Mouse (Mus musculus): Measurements from ENCODE around the gene Cnot3. TPM values are rescaled to one million over a fixed set of nuclear protein-coding genes. Genes with fewer than 3 reads are reported as not detected.

Gene Cnot3
- 10 to 100 TPM; 81.0 to 91.7 TPM for total RNA-seq (2023)

DNA sequence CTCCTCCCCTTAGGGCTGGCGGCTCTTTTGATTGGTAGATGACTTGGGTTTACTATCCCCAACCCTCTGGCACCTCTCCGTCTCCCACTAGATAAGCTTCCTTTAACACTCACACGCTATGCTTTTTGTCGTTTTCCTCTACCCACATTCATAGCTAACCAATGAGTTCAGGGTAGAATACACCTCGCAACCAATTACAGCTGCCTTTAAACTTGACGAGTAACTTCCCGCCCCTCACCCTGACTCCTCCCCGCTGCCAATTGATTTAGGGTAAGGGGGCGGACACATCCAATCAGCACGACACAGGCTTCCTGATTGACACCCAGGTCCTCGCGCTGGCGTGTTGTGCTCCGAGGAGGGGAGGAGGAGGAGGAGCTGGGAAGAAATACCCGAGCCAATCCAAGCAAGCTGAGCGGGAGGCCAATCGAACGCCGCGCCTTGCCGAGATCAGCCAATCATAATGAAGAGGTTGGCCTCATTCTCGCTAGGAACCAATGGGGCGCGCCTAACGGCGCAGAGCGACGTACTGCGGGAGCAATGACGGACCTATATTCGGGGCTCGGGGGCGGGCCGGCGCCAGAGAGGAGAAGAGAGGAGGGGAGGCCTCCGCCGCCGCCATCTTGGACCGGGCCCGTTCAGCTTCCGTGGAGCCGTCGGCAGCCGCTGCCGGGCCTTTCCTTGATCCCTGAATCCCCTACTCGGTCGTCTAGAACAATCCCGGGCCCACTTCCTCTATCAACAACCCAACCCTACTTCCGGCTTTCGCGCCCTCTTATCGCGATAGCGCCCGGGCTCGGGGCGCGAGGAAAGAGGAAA lies at the start of gene Cnot3:
Gene Cnot3, plus strand, starts transcription at position 597 of the 816 bp plus-strand sequence.

DNA sequence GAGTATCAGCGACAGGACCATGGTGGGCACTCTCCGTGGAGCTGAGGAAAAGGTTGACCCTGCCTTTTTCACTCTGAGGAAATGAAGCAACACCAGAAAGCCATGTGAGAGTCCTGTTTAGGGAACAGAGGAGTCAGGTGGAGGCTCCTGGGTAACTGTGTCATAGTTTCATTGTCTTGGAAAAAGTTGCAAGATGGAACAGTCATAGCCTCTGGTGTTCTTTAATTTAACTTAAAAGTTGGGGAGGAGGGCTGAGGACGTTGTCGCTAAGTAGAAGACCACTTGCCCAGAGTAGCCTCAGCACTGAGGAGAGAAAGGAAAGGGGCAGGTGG lies 29.0 kb upstream of the Cnot3 start, which contains the start of gene Oscar:
Gene Oscar, minus strand, starts transcription at position 101 of the 332 bp plus-strand sequence.

DNA sequence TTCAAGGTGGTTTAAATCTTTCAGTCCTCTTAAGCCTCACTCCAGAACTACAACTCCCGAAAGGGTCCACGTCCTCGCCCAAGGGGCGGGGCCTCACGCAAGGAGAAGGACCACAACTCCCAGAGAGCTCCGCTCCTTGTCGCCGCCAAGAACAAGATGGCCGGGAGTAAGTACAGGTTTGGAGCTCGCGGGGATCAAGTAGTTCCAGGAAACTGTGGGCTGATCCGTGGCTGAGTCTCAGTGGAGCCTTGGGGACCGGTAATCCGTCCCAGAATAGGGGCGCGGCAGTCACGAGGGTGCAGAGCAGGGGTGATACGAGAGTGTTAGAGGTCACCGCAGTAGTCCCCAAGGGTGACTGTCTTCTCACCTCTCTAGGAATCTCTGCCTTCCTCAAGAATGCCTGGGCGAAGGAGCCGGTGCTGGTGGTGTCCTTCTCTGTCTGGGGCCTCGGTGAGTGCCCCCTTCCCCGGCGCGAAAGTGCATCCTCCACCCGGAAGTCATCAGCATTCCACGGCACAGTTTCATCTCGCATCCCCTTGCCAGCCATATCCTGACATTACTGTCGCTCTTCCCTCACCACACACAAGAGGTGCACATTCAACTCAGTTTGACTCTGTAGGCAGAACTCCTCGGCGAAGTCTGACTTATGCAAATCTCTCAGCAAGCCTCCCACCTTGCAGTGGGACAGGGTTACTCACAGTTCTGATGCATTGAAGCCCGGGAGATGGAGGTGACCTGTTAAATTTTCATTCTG lies 27.6 kb upstream of the Cnot3 start, which contains the start of gene Ndufa3:
Gene Ndufa3, plus strand, starts transcription at position 132 of the 754 bp plus-strand sequence.

DNA sequence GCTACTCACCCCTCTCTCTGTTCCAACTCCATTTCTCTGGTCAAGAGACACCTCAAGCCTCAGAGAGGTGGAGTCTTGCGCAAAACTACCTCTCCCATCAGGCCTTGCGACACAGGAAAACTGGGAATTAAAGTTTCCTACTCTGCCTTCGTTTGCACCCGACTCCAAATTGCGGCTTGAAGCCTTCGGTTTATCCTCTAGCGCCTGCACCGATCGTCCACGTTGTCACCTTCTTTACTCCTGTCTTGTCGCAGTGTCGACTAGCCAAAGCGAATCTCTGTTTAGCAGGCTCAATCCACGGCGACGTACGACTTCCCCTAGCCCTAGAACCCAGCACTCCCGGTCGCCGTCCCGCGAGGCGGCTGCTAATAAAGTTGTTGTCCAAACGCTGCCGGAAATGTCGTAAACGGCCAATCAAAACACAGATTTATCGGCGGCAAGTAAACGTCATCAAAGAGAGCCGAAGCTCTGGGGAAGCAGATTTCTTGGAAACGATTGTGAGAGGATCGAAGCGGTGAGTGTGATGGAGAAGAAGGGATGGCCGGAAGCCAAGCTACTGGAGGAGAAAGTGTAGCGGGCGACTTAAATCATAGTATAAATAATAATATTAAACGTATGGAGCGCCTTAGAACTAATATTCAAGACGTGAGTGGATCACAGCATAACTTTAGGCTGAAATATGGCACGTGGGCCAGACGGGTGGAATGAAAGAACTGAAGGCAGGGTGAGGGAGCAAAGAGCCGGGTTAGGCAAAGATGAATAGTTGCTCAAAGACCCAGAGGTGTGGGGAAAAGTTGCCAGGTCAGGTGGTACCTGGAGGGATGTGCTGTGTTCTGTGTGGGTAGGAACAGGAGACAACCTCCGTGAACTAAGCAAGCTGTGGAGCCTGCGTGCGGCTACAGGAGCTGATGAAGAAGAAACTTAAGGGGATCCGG lies 15.3 kb upstream of the Cnot3 start, which contains the start of the genes Tfpt and Prpf31:
Gene Tfpt, minus strand, starts transcription at position 387 of the 935 bp plus-strand sequence.
Gene Prpf31, plus strand, starts transcription at position 443 of the 935 bp plus-strand sequence.

DNA sequence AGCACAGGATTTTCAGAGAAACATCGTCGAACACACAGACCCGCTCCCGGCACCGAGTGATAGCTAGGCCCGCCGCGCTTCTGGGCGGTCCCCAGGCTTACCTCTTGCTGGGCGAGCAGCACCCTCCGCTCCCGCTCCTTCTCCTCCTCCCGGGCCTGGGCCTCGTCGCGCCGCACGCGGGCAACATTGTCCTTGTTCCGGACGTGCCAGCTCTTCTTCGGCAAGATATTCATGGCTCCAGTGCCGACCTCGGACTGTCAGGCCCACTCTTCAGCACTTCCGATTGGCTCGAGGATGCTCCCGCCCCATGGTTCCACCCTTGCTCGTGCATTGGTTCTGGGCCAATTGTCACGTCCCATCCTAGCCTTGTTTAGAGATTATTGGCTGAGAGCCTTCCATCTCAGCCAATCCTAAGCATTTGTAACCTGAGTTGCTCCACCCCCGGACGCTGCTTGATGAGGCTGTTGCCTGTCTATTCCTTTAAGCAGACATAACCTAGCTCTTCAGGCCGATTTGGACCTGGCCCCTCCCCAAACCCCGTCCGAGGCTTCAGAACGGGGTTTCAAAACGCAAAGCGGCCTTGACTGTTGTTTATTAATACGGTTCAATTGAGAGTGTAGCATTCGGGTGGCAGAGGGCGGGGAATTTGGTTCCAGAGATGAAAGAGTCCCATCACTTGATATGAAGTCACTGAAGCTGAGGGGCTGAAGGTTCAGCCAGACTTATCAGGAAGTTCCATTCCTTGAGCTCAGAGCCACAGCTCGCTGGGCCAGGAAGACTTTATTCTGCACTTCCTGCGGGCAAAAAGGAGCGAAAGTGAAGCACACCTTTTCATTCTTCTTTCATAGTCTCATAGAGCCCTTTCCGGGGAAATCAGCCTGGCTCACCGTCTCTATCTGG lies 20.4 kb downstream of the Cnot3 start, which contains the start of gene Leng1:
Gene Leng1, minus strand, starts transcription at position 626 of the 900 bp plus-strand sequence.

DNA sequence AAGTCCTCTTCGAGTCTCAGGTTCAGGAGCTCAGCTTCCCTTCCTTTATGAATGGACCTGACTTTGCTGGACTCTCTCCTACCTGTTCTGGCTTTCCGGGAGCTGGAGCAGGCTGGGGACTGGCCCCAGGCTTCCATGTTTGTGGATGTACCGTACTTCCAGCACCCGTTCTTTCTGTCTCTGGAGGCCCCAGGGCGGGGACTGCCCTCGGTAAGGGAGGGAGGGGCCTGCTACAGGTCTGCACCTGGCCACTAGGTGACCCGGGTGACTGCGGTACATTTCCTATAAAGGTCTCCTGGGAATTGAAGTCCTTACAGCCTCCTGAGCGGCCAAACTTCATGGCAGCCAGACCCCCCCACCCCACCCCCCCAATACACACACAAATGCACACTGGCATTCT lies 32.3 kb downstream of the Cnot3 start, which contains the start of gene Tmc4:
Gene Tmc4, minus strand, starts transcription at position 212 of the 400 bp plus-strand sequence.

DNA sequence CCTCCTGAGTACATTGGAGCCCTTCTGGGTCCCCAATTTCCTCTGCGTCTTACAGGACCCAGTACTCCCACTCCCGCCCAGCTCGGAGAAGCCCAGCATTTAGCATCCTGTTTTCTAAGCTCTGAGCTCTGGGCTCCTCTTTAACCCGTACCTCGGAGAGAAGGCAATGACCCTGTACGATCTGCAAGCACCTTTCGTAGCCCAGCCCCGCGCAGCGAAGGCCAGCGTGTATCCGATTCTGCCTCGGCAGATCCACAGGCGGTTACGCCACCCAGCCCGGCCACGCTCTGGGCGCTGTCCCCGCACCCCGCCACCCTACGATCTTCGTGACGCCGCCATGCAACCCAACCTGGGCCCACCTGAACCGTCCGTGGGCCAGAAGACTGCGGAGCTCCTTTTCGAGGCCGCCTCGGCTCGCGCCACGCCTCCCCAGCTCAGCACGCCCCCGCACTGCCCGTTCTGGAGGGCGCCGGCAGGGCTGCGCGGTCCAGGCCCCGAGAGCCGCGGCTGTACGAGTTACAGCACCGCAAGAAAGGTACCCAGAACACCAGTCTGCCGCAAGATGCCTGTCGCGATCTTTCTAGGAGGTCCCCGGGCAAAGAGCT lies 47.4 kb downstream of the Cnot3 start, which contains the start of gene Tsen34:
Gene Tsen34, plus strand, starts transcription at position 482 of the 605 bp plus-strand sequence.

DNA sequence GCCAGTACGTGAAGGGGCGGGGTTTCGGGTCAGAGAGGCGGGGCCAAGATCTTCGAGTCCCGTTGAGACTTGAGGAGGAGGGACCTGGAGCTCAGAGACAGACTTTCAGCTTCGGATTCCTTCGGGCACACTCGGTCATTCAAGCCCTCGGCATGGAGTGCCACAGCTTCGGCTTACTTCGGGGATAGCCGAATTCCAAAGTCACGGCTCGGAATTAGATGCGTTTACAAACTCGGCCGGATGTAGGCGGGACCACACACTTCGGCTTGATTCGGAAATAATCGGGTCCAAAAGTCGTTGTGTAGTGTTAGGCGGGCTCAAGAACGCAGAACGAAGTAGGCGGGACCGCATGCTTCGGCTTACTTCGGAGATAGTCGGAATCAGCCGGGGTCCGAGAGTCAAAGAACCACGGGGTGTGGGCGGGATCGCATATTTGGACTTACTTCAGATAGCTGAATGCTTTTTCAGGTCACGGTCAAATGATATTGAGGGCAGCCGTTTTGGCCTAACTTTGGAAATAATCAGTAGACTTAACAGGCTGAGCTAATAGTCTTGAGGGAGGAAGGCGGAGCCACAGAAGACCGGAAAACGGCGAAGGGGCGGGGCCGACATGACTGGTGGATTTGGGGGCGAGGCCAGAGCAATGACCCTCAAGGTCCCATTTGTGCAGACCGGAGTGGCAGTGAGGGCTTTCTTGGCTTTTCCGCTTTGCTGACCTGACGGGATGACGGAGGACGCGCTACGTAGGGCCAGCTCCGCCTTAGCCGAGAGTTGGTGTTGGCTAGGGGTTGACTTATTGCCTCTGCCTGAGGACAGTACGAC lies 48.1 kb downstream of the Cnot3 start, which contains the start of gene Mboat7:
Gene Mboat7, minus strand, starts transcription at position 537 of the 822 bp plus-strand sequence.

DNA sequence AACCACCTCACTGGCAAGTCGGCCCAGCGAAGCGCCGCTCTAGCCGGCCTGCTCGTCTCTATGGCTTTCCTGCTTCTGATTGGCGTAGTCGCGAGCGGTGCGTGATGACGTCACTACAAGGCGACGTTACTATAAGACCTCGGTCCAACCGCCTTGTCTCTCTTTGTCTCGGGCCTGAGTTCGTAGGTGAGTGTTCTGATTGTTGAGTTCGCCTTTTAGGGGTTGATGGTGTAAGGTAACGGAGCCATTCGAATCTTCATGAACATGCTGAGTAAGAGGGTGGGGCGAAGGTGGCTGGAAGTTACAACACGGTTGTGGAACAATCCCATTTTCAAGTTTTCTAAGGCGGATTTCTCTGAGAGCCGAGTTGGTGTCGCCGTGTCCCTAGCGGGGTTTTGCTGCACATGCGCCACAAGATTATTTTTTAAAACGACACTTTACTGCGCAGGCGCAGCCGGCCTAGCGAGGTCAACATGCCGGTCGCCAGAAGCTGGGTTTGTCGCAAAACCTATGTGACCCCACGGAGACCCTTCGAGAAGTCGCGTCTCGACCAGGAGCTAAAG lies 58.9 kb downstream of the Cnot3 start, which contains the start of gene Rps9:
Gene Rps9, plus strand, starts transcription at position 115 of the 563 bp plus-strand sequence.

Other genes with a start within 250 kb of the Cnot3 start
- not detected for gene Cacng6, start 221.1 kb upstream of the Cnot3 start, total RNA-seq (2023)
- 10 to 100 TPM; 46.9 to 62.3 TPM for gene Tarm1, start 142.6 kb upstream of the Cnot3 start, total RNA-seq (2023)
- not detected for gene Oscar, start 29.1 kb upstream of the Cnot3 start, total RNA-seq (2023)
- gene Ndufa3, start 27.9 kb upstream of the Cnot3 start, total RNA-seq (2023), result 100 to 1,000 TPM; 323 to 351 TPM
- 10 to 100 TPM; 18.4 to 22.2 TPM for gene Tfpt, start 15.3 kb upstream of the Cnot3 start, total RNA-seq (2023)
- 10 to 100 TPM; 25.9 to 35.3 TPM for gene Prpf31, start 15.3 kb upstream of the Cnot3 start, total RNA-seq (2023)
- 1 to 10 TPM; 6.3 to 6.8 TPM for gene Leng1, start 20.6 kb downstream of the Cnot3 start, total RNA-seq (2023)
- gene Tmc4, start 32.3 kb downstream of the Cnot3 start, total RNA-seq (2023), result 10 to 100 TPM; 19.5 to 25.0 TPM
- 10 to 100 TPM; 42.1 to 45.6 TPM for gene Tsen34, start 47.6 kb downstream of the Cnot3 start, total RNA-seq (2023)
- 100 to 1,000 TPM; 173 to 189 TPM for gene Mboat7, start 48.3 kb downstream of the Cnot3 start, total RNA-seq (2023)
- 1,000 to 10,000 TPM; 1,095 to 1,164 TPM for gene Rps9, start 58.7 kb downstream of the Cnot3 start, total RNA-seq (2023)
- gene Pirb, start 75.1 kb downstream of the Cnot3 start, total RNA-seq (2023), result 100 to 1,000 TPM; 315 to 328 TPM
- 10 to 100 TPM; 81.5 to 86.2 TPM for gene Gm15448, start 180.4 kb downstream of the Cnot3 start, total RNA-seq (2023)
- 10 to 100 TPM; 80.0 to 81.8 TPM for gene Pira2, start 199.8 kb downstream of the Cnot3 start, total RNA-seq (2023)

Data from neutrophil, adult 59 days (primary cell).